Mouse (Mus musculus) MEL-GATA-1-ER (cell line): ENCODE measurements at regions not wholly inside any gene's neighbourhood (a gene's known extent, or its start where the extent isn't known, plus 50 kb on each side); places are given as distances from the start of the nearest gene placed in this dataset.

Experiments used
- DNase-seq: peaks from one replicate; pipeline ENCODE4 v3.0.0-alpha.2; 2012; ENCODE audit warnings: low read depth; ENCODE audit errors: extremely low read depth

DNA sequence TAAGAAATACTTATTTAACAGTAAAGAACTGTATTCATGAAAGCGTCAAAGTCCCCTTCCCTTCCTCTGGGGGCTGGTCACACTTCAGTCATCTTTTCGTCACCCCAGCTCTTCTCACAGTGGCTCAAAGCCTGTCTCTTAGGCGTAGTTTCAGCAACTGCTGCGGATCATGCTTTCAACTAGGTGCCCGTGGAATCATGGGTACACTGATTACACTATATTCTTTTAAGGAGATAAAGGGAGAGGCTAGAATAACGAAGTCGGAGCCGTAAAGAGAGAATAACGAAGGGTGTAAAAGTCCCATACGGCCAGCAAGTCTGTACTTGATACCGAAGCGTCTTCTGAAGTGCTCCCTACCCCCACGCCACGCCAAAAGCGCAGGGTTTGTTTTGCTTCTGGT, 368.7 kb downstream of the Etnk1 start:
- no peak for DNase-seq

DNA sequence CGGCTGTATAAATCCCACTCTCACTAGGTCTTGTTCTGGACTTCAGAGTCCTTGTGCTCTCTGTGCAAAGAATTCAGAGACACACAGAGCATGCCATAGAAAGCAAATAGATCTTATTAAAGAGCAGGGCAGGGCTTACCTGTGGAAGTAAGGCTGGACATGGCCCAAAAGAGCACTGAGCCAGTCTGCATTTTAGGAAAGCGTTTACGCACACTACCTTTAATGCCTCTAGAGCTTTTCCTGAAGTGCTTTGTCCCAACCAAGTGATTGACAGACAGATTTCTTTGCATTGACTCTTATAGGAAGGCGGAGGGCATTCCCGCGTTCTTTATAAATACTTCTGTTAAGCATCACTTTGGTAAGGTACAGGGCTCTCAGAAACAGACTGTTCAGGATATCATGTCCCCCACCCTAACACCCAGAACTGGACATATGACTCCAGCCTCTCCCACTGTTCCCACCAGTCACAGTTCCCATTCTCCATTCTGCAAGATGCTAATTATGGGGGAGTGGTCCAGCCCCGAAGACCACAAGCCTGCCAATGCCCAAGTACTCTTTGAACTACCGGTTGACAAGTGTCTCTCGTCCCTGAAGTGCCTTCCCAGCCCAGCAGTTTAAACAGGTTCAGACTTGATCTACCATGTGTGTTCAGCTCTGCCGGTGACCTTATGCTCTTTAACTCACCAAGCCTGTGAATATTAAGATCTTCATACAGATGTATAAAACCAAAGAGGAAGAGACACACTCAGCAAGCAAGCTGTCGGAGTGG, 369.7 kb downstream of the Etnk1 start:
- DNase-seq, result no peak

DNA sequence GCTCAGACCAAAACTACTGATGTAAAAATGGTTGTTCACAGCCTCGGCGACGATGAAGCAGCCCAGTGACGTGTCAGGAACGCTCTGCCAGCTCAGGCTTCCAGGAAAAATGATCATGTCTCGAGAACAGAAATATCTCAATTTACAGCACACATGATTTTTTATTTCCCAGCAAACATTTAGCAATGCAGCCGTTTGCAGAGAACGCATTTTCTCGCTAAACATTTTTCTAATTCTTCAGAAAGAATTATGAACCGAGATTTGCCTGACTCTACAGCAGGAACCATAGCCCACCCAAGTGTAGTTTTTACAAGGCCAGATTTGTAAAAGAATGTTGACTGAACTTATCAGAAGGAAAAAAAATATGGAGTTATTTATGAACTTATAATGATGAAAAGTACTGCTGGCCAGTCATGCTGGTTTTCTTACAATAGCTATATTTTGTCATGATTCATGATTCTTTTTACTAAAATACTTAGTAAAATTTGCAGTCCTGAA, 380.4 kb downstream of the Etnk1 start:
- DNase-seq, result no peak

DNA sequence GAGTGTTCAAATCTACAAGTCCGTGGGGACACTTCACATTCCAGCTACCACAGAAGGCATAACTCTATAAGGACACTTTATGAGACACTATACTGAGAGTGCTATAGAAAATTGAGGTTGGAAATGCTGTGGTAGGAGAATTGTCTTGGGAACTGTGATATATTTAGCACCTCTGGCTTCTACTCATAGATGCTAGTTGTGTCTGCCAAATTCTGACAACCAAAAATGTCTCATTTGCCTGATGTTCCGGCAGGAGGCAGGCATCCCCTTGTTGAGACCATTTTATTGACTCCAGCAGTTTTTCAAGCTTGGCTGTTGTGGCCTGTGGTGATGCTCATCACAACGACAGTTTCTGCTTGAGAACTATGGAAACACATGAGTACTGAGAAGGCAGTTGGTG, 387.9 kb downstream of the Etnk1 start:
- DNase-seq, result no peak

DNA sequence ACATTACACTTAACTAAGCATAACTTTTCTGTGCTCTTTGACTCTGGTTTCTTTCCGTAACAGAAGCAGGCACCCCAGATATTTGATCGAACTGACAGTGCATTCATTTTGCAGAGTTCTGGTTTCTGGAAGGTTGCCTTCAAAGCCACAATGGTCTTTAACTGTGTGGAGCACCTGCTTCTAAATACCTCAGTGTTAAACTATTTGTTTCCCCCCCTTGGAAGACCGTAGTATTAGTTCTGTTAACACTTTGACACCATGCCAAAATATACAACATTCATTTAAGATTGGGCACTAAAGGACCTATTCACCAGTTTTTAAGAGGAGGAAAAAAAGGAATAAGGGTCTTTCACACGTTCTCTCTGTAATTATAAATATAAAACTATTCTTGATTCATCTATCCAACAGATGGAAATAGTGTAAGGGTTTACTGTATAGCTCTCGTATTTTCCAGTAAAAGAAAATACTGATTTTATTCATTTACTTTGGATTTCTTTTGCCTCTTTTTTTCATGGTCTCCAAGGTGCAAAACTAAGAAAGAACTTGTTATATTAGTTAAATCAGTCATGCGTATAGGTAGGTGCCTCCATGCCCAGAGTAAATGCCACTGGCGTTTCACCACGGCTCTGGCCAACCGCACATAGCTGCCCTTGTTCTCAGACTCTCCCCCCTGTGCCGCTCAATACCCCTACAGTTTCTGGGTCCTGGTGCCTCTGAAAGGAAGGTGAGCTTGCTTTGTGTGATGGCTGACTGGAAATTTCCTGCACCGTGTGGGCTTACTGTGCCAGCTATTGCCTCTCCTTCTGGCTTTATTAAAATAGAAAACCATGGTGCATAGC, 391.2 kb downstream of the Etnk1 start:
- DNase-seq, result no peak

DNA sequence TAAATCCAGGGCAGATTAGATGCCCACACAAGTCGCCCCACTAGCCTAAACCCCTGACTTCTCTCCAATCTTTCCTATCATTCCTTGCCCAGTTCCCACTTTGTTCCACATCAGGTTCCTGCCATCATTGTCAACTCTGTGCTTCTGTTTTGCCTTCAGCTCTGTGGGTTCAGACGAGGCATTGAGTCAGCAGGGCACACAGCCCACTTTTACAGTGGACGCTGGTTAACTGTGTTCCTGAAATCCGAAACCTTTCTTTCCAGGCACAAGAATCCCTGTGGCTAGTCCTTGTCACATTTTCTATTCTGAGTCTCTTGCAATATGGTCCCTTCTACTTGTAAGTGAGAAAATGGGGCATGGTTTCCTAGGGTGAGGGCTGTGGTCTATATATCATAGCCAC, 392.3 kb downstream of the Etnk1 start:
- no peak for DNase-seq

DNA sequence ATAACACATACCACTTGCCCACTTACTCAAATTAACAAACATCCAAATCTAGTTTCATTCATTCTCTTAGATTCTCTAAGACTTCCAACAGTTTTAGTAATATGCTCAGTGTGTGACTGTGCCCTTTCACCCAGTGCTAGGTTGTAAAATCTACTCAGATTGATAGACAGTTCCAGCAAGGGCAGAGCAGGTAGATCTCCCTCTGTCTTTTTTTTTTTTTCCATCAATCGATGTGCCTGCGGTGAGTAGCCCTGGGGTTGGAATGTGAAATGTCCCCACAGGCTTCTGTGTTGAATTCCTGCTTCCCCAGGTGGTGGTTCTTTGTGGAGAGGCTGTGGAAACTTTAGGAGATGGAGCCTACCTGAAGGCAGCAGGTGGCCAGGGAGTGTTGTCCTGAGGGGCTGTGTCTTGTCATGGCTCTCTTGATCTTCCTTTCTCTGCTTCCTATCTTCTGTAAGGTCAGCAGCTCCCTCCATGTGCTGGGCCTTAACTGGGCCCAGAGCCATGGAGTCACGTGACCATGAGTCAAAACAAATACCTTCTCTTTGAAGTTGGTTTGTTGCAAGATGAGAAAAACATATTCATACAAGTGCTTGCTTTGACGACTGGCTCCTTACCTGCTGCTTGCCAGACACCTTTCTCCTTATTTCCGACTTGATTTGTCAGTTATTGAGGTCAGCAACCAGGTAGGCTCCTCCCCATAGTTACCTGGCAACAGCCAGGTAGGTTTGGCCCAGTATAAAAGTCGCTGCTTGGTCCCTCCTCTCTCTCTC, 394.5 kb downstream of the Etnk1 start:
- no peak for DNase-seq

DNA sequence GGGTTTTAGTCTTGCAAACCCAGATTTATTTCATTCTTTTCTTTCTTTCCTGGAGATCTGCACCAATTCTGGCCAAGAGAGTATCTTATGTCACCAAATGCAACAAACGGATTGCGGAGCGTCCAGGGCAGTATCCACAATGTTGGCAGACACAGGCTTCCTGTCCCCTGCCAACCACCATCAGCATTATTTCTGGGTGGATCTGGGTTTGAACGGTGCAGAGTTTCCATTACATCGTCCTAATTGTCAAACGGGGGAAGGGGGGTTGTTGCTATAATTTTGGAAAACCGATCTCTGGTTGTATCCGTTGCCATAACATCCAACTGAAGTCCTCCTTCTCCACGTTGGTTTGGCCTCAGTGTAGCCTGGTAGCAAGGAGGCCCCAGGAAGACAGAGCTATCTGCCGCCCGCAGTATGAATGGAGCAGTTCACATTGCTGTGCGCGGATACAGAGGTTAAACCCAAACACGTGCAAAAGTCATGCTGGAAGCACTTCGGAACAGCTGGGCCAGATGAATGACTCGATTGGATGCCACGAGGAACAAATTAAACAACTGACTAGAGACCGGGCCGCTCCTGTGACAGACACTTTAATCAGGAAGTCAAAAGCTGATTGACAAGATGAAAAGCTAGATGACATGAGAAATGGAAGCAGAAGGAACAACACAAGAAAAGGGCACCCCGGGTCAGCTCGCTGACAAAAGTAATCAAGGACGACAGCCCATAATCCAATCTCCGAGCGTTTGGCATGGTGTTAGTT, 404.5 kb downstream of the Etnk1 start:
- DNase-seq, result no peak

DNA sequence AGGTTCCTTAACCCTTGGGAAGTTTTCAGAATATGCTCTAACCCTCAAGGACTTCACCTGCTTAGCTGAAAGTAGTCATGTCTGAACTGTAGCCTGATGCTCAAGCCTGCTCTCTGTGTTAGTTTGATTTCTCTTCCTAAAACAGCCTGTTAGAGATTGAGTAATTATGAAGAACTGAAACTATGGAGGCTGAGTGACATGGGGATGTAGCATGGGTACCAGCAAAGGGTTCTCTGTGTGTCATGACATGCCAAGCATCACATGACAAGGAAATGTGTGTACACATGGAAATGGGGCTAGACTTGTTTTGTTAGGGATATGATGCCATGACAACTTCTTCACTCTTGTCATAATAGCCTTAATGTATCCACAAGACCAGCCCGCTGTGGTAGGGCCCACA, 412.2 kb downstream of the Etnk1 start:
- no peak for DNase-seq

DNA sequence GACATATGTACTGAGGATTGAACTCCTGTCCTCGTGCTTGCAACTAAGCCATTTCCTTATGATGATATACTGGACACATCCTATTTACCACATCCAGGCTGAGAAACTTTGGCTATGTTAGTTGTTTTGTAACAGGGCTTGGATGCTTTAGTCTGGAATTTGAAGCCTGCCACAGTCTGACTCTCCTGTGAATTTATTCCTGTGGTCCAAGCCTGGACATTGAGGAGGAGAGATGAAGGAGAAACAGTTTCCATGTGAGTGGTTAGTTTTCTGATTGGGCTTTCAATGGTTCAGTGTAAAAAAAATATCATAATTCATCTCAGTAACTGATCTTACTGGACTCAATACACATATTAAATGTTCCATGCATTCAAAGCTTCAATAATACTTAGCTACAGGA, 422.6 kb downstream of the Etnk1 start:
- DNase-seq, result no peak

DNA sequence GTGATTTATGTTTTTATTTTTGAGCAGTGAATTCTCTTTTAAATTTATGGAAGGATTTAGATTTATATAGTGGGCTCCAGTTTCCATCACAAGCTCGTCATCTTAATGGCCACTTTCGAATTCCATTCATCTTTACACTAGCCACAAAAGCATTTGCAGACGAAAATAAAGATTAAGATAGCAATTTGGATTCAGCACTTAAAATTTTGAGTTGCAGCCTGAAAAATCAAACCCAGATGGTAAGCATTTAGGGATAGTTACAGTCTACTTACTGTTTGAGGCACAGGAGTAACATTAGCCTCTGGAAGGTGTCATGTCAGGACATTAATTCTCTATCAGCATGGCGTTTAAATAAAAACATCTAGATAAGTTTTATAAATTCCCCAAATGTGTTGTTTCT, 423.2 kb downstream of the Etnk1 start:
- no peak for DNase-seq

DNA sequence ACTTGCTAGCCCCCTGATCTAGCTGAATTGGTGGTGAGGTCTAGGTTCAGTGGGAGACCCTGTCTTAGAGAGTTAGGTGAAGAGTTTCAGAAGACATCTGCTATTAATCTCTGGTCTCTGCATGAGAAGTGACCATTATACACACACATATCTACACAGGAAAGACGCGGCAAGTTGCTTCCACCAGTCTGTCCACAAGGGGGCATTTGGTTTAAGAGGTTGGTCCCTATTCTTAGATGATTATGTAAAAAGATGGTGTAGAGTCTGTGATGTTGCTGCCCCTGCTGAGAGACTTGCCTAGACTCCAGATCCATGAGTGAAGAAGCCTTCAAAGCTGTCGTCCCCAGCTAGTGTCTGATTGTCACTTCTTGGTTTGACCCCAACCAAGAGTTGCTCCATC, 425.5 kb downstream of the Etnk1 start:
- DNase-seq, result no peak

DNA sequence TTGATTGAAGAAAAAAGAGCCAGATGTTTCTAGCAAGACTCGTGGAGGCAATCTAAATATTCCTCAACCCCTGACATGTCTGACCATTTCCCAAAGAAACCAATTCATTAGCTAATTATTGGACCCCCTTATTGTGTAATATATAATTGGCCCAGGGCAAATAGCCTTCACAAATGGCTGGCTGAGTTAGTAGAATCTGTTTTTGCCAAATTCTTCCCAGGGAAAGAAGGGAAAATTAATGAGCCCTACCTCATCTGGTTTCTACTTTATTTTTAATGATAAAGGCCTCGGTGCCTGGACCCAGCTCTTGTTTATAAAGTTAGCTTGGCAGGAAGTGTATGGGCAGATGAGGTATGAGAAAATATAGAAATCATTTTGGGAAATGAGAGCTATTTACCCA, 428.5 kb downstream of the Etnk1 start:
- DNase-seq, result no peak

DNA sequence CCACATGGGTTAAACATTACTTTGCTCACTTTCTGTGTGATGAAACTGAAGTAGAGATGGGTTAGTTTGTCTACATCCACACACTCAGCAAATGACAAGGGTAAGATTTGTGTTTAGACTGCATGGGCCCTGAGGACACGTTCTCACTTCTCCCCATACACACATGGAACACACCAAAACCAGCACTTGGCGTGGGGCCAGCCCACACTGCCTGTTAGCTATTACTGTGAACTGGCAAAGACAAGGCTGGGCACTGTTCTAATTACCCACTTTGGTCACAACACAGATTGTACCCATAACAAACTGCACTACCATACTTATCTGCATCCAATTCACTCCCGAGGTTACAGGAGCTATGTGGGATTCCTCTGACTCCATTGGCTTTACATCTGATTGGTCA, 430.4 kb downstream of the Etnk1 start:
- DNase-seq, result no peak

DNA sequence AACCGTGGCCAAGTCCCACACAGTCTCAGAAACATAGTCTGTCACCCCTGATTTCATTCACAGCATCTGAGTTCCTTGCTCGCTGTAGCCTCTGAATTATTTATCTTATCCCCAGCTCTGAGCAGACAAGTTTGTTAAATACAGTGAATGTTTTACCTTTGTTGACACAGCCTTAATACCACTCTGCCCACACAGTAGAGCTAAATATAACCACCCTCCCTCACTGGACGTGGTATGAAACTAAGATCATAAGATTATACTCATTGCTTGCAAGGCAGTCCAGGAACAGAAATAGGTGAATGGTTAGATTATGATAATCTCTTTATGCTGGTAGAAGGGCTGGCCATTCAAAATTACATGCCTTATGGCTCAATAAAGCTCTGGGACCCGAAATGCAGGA, 431.9 kb downstream of the Etnk1 start:
- no peak for DNase-seq

DNA sequence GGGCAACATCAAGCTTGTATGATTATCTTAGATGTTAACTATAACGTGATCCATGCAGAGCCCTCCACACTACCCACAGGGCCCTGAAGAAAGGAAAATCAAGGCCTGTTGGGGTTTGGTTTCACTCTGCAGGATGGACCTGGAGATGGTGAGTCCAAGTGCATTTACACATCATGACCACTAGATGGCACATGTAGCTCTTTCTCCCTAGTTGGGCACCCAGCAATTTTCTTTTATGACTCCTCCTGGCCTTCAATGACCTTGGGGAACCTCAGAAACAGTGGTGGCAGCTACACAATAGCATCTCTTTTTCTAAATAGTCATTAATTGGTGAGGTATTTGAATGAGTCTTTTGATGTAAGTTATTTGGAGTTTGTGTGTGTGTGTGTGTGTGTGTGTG, 442.1 kb downstream of the Etnk1 start:
- DNase-seq, result peak; percentile 7

DNA sequence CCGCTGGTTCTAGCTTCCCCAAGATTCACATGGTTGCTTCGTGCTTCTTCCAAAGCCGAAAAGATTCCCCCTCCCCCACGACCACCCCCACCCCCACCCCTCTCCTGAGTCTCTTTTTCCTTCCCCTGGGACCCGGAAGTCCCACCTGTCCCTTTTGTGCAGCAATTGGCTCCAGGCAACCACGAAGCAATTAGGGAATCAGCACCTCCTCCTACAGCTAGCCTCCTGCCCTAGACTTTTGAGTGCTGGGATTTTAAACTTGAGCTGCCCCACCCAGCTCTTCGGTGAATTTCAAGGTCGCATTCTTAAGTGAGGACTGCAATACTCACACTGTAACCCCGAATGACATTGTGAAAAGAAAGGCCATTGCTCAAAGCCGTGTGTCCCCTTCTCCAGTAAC, 445.9 kb downstream of the Etnk1 start:
- no peak for DNase-seq

DNA sequence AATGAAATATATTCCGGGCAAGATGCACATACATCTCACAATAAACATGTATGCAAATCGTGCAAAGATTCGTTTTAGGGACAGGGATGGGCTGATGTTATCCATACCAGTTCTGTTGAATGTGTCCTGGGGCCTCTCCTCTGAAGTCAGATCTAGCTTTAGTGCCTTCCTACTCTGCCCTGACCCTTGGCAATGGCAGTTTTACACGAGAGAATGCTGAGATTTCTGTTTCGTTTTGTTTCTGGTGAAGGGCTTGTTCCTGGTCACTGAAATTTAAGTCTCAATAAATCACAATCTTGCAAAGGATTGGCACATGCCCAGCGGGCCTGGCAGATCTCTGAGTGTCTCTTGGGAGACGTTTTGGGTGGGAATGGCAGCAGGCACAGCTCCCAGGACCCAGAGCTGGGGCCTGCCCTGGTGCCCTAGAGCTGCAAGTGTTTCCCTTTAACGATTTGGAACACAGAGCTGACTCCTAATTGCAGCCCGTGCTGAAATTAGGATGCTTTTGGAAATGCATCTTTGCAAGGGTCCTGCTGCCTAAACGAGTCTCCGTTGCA, 447.5 kb downstream of the Etnk1 start:
- DNase-seq, result no peak

DNA sequence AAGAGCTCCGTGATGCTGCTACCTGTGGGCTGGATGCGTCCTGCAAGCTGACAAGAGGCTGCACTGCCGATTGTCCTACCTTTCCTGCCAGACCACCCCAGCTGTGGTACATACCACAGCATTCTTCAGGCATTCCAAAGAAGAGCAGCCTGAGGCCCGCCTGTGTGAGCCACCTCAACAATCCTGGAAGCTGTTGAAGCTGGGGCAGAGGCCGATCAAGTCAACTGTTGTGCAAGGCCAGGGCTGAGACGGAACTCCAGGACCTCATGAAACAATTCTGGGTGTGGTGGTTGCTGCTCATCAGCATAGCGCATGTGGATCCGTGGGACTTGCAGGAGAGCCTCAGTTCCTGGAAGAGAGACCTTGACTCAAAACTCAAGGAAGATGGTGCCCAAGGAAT, 448.3 kb downstream of the Etnk1 start:
- no peak for DNase-seq

DNA sequence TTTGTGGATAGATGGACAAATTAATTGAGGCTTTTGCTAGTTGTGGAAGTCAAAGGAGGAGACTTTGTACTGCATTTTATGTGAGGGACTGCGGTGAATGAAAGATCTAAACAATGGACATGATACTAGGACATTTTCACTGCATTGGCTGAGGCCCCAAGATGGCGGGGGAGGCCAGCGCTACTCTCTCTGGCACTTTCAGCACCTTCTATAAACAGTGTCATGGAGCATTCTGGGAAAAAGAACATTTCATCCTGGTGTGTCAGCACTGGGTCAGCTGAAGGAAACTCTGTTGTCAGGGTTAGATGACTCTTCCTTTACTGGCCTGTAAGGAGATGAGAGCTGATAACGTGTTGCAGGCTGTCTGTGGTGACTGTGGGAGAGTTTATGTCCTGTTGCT, 449.4 kb downstream of the Etnk1 start:
- no peak for DNase-seq

DNA sequence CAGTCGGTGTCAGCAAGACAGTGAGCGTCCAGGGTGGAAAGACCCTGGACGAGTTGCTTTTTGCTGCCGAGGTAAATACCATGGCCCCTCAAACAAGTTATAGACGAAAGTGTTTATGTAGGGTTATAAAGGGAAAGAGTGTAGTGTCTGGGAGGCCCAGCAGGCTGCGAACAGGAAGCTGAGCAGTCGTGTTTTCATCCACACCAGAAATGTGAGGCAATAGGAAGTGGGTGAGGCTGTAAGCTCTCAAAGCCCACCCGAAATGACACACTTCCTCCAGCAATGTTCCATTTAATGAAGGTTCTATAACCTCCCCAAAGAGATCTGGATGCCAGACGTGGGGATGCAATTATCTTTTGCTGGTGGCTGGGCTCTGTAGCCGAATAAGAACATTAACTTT, 451.5 kb downstream of the Etnk1 start:
- DNase-seq, result no peak
